Comparison of ENCODE assay signal across 8 mouse cellular contexts in genomic region chr4:125300503-125301457, GRCm38 (mm10).
DNase-seq lines count a peak whose midpoint lies in the region; ATAC-seq and TF ChIP-seq lines count a peak whose summit lies in the region.

No protein-coding gene starts in this region.

- H3K4me2 ChIP-seq in hindbrain, embryonic 14.5 days (replicated peaks), result peak overlapping the region; percentile 42
- H3K4me2 ChIP-seq in liver, postnatal 0 days (ENCODE audit: low read depth, low read length), result no peak overlapping the region

- 26% methylated on average over 33 of the region's 33 CpGs for WGBS in embryonic facial prominence, embryonic 10.5 days
- 13% methylated on average over 33 of the region's 33 CpGs for WGBS in hindbrain, embryonic 14.5 days
- 25% methylated on average over 33 of the region's 33 CpGs for WGBS in liver, postnatal 0 days (ENCODE audit: insufficient replicate concordance)

- DNase-seq in cerebellum, postnatal 36 days, result peak; percentile 7 to 11
- DNase-seq in cerebellum, adult 18-20 months, result no peak
- DNase-seq in ES-E14 (ENCODE audit: low read depth, low spot score), result peak; percentile 84
- DNase-seq in embryonic facial prominence, embryonic 10.5 days (ENCODE audit: low spot score), result peak; percentile 93
- DNase-seq in hindbrain, embryonic 14.5 days (ENCODE audit: low spot score), result peak; percentile 75
- peak; percentile 59 for DNase-seq in liver, postnatal 0 days
- peak; percentile 51 for DNase-seq in ovary, adult 18-20 months (ENCODE audit: low spot score)
- DNase-seq in T-cell, adult 2 months (ENCODE audit: low spot score), result no peak

- no peak for TF ChIP-seq EP300 in liver, postnatal 0 days (IDR thresholded peaks at IDR 0.05; ENCODE audit: low read depth)

- ATAC-seq in hindbrain, embryonic 14.5 days (ENCODE audit: low FRiP score), result no peak
- no peak for ATAC-seq in liver, postnatal 0 days

- in situ Hi-C loops in ES-E14 (cut with MboI; ENCODE audit: low sequenced_read_pairs in 2 of 2, unreplicated experiment in 2 of 2), result no loop called here

- no peak overlapping the region for H3K4me3 ChIP-seq in ES-E14 (ENCODE audit: insufficient read depth in 1 of 2, low read depth in 1 of 2, low read length in 2 of 2, poor library complexity in 1 of 2, severe bottlenecking in 1 of 2)
- no peak overlapping the region for H3K4me3 ChIP-seq in embryonic facial prominence, embryonic 10.5 days
- H3K4me3 ChIP-seq in hindbrain, embryonic 14.5 days (replicated peaks; ENCODE audit: low read length), result no peak overlapping the region
- H3K4me3 ChIP-seq in liver, postnatal 0 days (ENCODE audit: low read depth, low read length), result no peak overlapping the region

- no peaks in the 10 kb centered on the region for H3K9me3 ChIP-seq in ES-E14 (ENCODE audit: control insufficient read depth, insufficient read depth, low read depth, low read length)
- H3K9me3 ChIP-seq in embryonic facial prominence, embryonic 10.5 days, result no peaks in the 10 kb centered on the region
- no peaks in the 10 kb centered on the region for H3K9me3 ChIP-seq in hindbrain, embryonic 14.5 days (ENCODE audit: control insufficient read depth, low read length)
- no peaks in the 10 kb centered on the region for H3K9me3 ChIP-seq in liver, postnatal 0 days (ENCODE audit: low read length)

- H3K36me3 ChIP-seq in ES-E14 (ENCODE audit: control insufficient read depth, insufficient read depth, low read length, poor library complexity, severe bottlenecking), result no peaks in the 10 kb centered on the region
- no peaks in the 10 kb centered on the region for H3K36me3 ChIP-seq in embryonic facial prominence, embryonic 10.5 days (replicated peaks)
- H3K36me3 ChIP-seq in hindbrain, embryonic 14.5 days (replicated peaks; ENCODE audit: control insufficient read depth, insufficient read depth), result no peaks in the 10 kb centered on the region
- no peaks in the 10 kb centered on the region for H3K36me3 ChIP-seq in liver, postnatal 0 days (replicated peaks; ENCODE audit: insufficient read depth, low read length)

- H3K4me1 ChIP-seq in ES-E14 (ENCODE audit: control insufficient read depth in 2 of 2, insufficient read depth in 2 of 2, low read length in 2 of 2, poor library complexity in 1 of 2), result no peaks in the 10 kb centered on the region
- H3K4me1 ChIP-seq in embryonic facial prominence, embryonic 10.5 days, result no peaks in the 10 kb centered on the region
- H3K4me1 ChIP-seq in hindbrain, embryonic 14.5 days (replicated peaks; ENCODE audit: control insufficient read depth, insufficient read depth, low read length), result peaks cover 9% of the 10 kb centered on the region
- H3K4me1 ChIP-seq in liver, postnatal 0 days (ENCODE audit: insufficient read depth), result no peaks in the 10 kb centered on the region

- H3K27me3 ChIP-seq in embryonic facial prominence, embryonic 10.5 days (replicated peaks; ENCODE audit: low read depth, poor library complexity, severe bottlenecking), result 0 out of 2 replicates have a peak, but pooled peaks cover 5% of the 10 kb centered on the region
- H3K27me3 ChIP-seq in hindbrain, embryonic 14.5 days (ENCODE audit: control insufficient read depth, insufficient read depth, low read length), result peaks cover 5% of the 10 kb centered on the region; the same call in 1 of the 2 replicates
- H3K27me3 ChIP-seq in liver, postnatal 0 days (ENCODE audit: insufficient read depth, low read length), result no peaks in the 10 kb centered on the region

- no peak overlapping the region for H3K9ac ChIP-seq in ES-E14 (ENCODE audit: insufficient read depth, low read depth, low read length, poor library complexity, severe bottlenecking)
- 0 out of 2 replicates have a peak overlapping the region, but pooled peaks have one; percentile 28 for H3K9ac ChIP-seq in hindbrain, embryonic 14.5 days
- no peak overlapping the region for H3K9ac ChIP-seq in liver, postnatal 0 days (replicated peaks)

- no peak overlapping the region for H3K27ac ChIP-seq in ES-E14 (ENCODE audit: insufficient read depth, low read depth, low read length, poor library complexity, severe bottlenecking)
- H3K27ac ChIP-seq in embryonic facial prominence, embryonic 10.5 days (replicated peaks), result no peak overlapping the region
- peak overlapping the region; percentile 43; the same call in 1 of the 2 replicates for H3K27ac ChIP-seq in hindbrain, embryonic 14.5 days
- H3K27ac ChIP-seq in liver, postnatal 0 days (ENCODE audit: low read depth), result no peak overlapping the region

- no peak for TF ChIP-seq CTCF in liver, postnatal 0 days (IDR thresholded peaks at IDR 0.05; ENCODE audit: low read depth)

TF ChIP-seq in ES-E14, 5 proteins besides CTCF, POLR2A, EP300 and RAD21:
- TF ChIP-seq MAFK (IDR thresholded peaks at IDR 0.05; ENCODE audit: insufficient read depth, low read depth, low read length) (no peak), ZNF384 (IDR thresholded peaks at IDR 0.05; ENCODE audit: low read depth, low read length) (no peak), ZC3H11A (IDR thresholded peaks at IDR 0.05; ENCODE audit: borderline replicate concordance, low read depth, low read length) (no peak), CHD2 (IDR thresholded peaks at IDR 0.05; ENCODE audit: low read depth, low read length) (no peak), HCFC1 (IDR thresholded peaks at IDR 0.05; ENCODE audit: borderline replicate concordance, insufficient read depth, low read length) (no peak)

Comparison
In these comparisons a context has a peak if more than half of its experiments do, and no peak if none do; other contexts are left out.
1. DNase-seq: peak in cerebellum, postnatal 36 days (2 of 2), ES-E14 (single experiment), embryonic facial prominence, embryonic 10.5 days (single experiment), hindbrain, embryonic 14.5 days (single experiment), liver, postnatal 0 days (single experiment) and ovary, adult 18-20 months (single experiment); none in cerebellum, adult 18-20 months (0 of 2) and T-cell, adult 2 months (single experiment).